Mouse (Mus musculus): ENCODE results near the gene Sectm1b.

Gene Sectm1b

DNA sequence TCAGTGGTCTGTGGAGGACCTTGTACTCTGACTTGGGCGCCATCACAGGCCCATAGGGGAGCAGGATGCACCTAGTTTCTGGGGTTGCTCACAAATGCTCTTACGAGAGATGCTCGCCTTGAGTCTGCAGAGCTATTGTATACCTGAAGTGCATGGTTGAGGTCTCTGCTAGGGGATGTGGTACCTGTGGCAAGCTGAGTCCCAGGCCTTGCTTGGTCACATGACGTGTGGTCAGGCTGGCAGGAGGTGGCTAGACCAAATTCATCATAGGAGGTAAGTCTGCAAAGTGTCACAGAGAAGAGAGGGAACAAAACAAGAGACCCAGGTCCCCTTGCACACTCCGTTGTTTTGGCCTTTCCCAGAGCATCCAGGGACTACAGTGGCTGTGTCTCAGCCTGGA lies 43.9 kb downstream of the Sectm1b start:
- no peak for DNase-seq

DNA sequence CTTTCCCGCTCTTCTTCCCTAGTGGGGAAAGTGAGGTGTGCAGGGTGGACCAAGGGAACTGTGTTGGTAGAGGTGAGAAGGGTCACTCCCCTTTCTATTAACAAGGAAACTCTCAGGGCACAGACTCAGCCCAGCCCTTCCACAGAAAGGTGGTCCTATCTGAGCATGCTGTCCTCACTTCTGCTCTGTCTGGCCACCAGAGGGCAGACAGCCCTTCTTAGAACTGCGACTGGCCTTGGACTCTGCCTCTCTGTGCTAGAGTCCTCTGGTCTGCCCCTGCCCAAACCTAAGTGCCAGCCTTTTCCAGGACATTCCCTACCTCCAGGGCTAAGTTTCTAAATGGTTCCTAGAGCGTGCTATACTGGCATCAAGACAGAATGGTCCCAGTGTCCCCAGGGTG lies 45.7 kb downstream of the Sectm1b start:
- peak; percentile 83 to 87 for DNase-seq

GRCm38 (mm10) chr11:121015472-121015871 lies 47.9 kb downstream of the Sectm1b start:
- DNase-seq = no peak

GRCm38 (mm10) chr11:121014896-121015300 lies 48.5 kb downstream of the Sectm1b start:
- peak; percentile 6 to 38 for DNase-seq

- no peak for DNase-seq
Observed at GRCm38 (mm10) chr11:121013656-121014055, 49.7 kb downstream of the Sectm1b start.

DNA sequence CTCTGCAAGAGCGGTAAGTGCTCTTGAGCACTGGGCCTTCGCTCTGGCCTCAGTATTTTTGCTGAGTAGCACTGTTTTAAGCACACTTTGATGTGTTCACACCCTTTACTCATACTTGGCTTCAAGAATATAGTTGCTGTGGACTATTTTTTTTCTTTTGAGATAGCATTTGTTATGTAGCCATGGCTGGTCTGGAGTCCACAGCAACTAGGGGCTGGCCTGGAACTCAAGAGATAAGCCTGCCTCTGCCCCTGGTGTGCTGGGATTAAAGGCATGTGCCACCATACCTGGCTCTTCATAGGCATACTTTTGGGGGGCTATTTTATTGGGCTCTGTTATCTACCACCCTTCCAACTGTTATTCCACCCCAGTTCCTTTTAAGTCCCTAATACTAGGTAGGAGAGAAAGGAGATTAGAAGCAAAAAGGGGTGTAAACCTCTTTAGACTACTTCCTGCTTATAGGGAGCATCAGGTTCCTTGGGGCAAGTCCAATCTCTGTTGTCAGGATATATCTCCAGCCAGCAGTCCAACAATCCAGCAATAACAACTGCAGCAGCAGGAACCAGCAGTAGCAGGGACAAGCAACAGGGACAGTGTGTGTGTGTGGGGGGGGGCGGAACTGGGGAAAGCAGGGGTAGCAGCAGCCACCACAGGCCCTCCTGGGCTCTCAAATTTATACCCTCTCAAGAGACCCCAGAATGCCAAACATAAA lies 53.2 kb downstream of the Sectm1b start:
- no peak for DNase-seq

DNA sequence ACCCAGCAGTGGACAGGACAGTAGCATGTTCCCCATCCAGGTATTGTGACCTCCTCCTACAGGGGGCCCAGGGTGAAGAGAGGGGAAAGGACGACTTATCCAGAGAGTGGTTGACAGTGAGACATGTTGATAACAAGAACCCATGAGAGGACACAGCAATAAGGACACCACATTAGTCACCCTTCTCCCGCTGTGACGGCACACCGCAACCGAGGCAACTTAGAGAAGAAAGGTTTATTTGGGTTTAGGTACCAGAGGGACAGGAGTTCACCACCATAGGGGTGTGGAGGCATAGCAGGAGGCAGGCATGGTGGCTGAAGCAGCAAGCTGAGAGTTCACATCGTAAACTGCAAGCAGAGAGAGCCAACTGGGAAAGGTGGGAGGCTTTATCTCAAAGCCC lies 57.2 kb downstream of the Sectm1b start:
- no peak for DNase-seq

- no peak for DNase-seq
Observed at GRCm38 (mm10) chr11:121004281-121004680, 59.1 kb downstream of the Sectm1b start.
